Mouse (Mus musculus): ENCODE measurements around the gene E130116L18Rik.
"Not testable (repeated sequence)": the region's sequence is repeated elsewhere in the genome, so short reads cannot be mapped to it uniquely, and the experiment has no call there.

The E130116L18Rik gene

GRCm38 (mm10) chr5:25181004-25181531, 41.9 kb downstream of the E130116L18Rik start, which contains the start of gene Galntl5:
TSS of gene Galntl5 (plus strand) at chr5:25181460.
- DNase-seq (ENCODE audit: low spot score in 2 of 2), result no peak

GRCm38 (mm10) chr5:25179936-25180488, 42.9 kb downstream of the E130116L18Rik start:
- no peak for DNase-seq (ENCODE audit: low spot score in 2 of 2)

- no peak for DNase-seq (ENCODE audit: low spot score in 2 of 2)
Measured at GRCm38 (mm10) chr5:25179284-25179683, 43.7 kb downstream of the E130116L18Rik start.

- not testable (repeated sequence) for DNase-seq (ENCODE audit: low spot score in 2 of 2)
Measured at GRCm38 (mm10) chr5:25178543-25178942, 44.4 kb downstream of the E130116L18Rik start.

GRCm38 (mm10) chr5:25177937-25178336, 45.0 kb downstream of the E130116L18Rik start:
- not testable (repeated sequence) for DNase-seq (ENCODE audit: low spot score in 2 of 2)
